Mouse (Mus musculus) liver, embryonic 12.5 days (tissue): ENCODE measurements around the gene Il17rd. TPM values are rescaled to one million over a fixed set of nuclear protein-coding genes. Genes with fewer than 3 reads are reported as not detected.

Experiments used
- ATAC-seq: fragments of 200-750 bp; cut with Nextera tagmentation; 2 replicates; pipeline ENCODE4 v1.8.0; 2017; ENCODE audit warnings: moderate number of reproducible peaks, mild to moderate bottlenecking, moderate library complexity
- H3K27ac ChIP-seq: fragments of 300-500 bp; sonication (generic); 2 replicates; pipeline ENCODE4 v1.5.1; 2016; ENCODE audit warnings: mild to moderate bottlenecking
- H3K27me3 ChIP-seq: fragments of 300-500 bp; sonication (generic); replicated peaks from 2 replicates; pipeline ENCODE4 v1.6.1; 2016; ENCODE audit warnings: mild to moderate bottlenecking, moderate library complexity
- H3K36me3 ChIP-seq: fragments of 300-500 bp; sonication (generic); 2 replicates; pipeline ENCODE4 v1.6.1; 2016; ENCODE audit warnings: mild to moderate bottlenecking, moderate library complexity
- H3K4me1 ChIP-seq: fragments of 300-500 bp; sonication (generic); 2 replicates; pipeline ENCODE4 v1.6.1; 2016
- H3K4me2 ChIP-seq: fragments of 300-500 bp; sonication (generic); 2 replicates; pipeline ENCODE4 v1.6.1; 2016; ENCODE audit warnings: mild to moderate bottlenecking, moderate library complexity
- H3K4me3 ChIP-seq: fragments of 300-500 bp; sonication (generic); 2 replicates; pipeline ENCODE4 v1.5.1; 2016; ENCODE audit warnings: mild to moderate bottlenecking, moderate library complexity
- H3K9ac ChIP-seq: fragments of 300-500 bp; sonication (generic); 2 replicates; pipeline ENCODE4 v1.6.1; 2016; ENCODE audit warnings: mild to moderate bottlenecking, moderate library complexity
- H3K9me3 ChIP-seq: fragments of 300-500 bp; sonication (generic); replicated peaks from 2 replicates; pipeline ENCODE4 v1.6.1; 2016; ENCODE audit warnings: mild to moderate bottlenecking, moderate library complexity
- WGBS: fragments of 180-500 bp; shearing (Covaris S2); methylation state at CpG from one replicate; pipeline ENCODE4 v1.1.7; 2016; ENCODE audit not compliant: insufficient replicate concordance; 5-methylcytosine and 5-hydroxymethylcytosine counted together
- polyA plus RNA-seq: library from polyadenylated mRNA; unstranded; fragments of >200 nt; fragmentation: Nextera tagmentation; extraction: Ambion mirVana; gene quantifications from 2 replicates; pipeline ENCODE4 v1.2.1, GENCODE M21; 2016

The Il17rd gene
- polyA plus RNA-seq, 1 experiment from 2014 or later, result 0.27 TPM

DNA sequence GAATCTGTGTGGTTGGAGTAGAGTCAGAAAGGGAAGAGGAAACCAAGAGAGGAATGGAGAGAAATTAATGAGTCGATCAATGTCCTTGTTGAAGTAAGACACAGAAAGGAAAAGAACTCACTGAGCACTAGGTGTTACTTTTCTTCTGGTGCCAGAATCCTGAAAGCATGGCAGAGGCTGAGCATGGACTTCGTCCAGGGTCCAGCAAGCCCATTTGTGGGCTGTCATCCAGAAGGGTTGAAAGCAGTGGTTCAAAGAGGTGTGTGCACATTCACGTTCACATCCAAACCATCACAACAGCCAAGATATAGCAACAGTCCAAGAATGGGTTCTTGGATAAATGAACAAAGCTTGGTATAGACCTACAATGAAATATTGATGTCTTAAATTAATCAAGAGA, 91.3 kb downstream of the Il17rd start:
- no peak for ATAC-seq
- Histone ChIP-seq H3K4me3 (no peak overlapping the region), H3K9ac (no peak overlapping the region), H3K27ac (no peak overlapping the region), H3K27me3 (0 out of 2 replicates have a peak, but pooled peaks cover 2% of the 10 kb centered on the region), H3K4me1 (no peaks in the 10 kb centered on the region), H3K4me2 (no peak overlapping the region), H3K36me3 (no peaks in the 10 kb centered on the region), H3K9me3 (no peaks in the 10 kb centered on the region)
- 70% methylated on average over 3 of the region's 3 CpGs for WGBS

DNA sequence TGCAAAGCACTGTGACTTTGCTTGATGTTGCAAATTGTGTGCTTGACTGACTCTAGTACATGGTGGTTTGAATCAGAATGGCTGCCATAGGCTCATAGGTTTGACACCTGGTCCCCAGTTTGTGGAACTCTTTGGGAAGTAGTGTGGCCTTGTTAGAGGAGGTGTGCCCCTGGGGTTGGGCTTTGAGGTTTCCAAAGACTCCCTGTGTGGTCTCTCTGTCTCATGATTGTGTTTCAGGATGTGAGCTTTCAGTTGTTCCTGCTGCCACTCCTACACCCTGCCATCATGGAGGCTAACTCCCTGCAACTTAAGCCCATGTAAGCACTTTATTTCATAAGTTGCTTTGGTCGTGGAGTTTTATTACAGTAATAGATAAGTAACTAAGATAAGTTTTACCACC, 91.9 kb downstream of the Il17rd start:
- Histone ChIP-seq H3K4me2 (no peak overlapping the region), H3K4me1 (no peaks in the 10 kb centered on the region), H3K4me3 (no peak overlapping the region), H3K27me3 (0 out of 2 replicates have a peak, but pooled peaks cover 2% of the 10 kb centered on the region), H3K36me3 (no peaks in the 10 kb centered on the region), H3K9me3 (no peaks in the 10 kb centered on the region), H3K27ac (no peak overlapping the region), H3K9ac (no peak overlapping the region)
- WGBS, result 56% methylated on average over 1 of the region's 1 CpGs
- ATAC-seq, result no peak

DNA sequence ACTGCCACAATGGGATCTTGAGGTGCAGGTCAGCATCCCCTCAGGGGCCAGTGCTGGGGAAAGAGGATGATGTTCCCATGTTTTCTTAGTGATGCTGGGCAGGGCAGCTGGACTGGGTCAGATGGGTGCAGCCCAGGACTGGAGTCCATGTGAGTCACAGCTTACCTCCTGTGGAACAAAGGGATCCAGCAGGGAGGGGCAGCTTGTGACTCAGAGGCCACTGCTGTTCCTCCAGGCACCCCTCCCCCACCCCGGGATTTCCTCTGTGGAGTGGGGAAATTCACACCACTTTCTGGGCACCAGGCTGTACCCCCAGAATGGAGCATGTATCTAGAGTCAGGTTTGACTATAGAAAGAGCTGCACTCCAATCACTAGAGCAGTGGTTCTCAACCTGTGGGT, 92.8 kb downstream of the Il17rd start:
- no peaks in the 10 kb centered on the region for H3K36me3 ChIP-seq
- no peak overlapping the region for H3K4me2 ChIP-seq
- H3K4me1 ChIP-seq, result no peaks in the 10 kb centered on the region
- 0 out of 2 replicates have a peak, but pooled peaks cover 2% of the 10 kb centered on the region for H3K27me3 ChIP-seq
- H3K4me3 ChIP-seq, result no peak overlapping the region
- no peak overlapping the region for H3K9ac ChIP-seq
- ATAC-seq, result no peak
- WGBS, result 33% methylated on average over 1 of the region's 1 CpGs
- H3K27ac ChIP-seq, result no peak overlapping the region
- H3K9me3 ChIP-seq, result no peaks in the 10 kb centered on the region

DNA sequence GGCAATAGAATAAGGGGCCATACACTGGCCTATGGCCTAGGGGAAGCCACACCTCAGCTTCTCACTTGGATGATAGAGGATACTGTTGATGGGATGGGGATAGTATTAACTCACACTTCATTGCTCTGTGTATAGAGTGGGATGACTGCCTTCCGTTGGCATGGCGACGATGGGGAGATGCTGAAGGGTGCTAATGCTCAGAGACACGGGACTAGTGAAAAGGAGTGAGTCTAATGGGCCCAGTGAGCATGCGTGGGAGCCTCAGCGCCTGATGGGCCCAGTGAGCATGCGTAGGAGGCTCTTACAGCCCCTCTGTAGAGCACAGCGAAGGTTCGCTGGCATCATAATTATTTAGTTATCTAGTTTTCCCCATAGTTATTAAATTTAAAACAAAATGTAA, 100.2 kb downstream of the Il17rd start:
- Histone ChIP-seq H3K27ac (no peak overlapping the region), H3K4me3 (no peak overlapping the region), H3K9ac (no peak overlapping the region), H3K4me2 (no peak overlapping the region), H3K36me3 (no peaks in the 10 kb centered on the region), H3K27me3 (peaks cover 2% of the 10 kb centered on the region; the same call in 1 of the 2 replicates), H3K9me3 (no peaks in the 10 kb centered on the region), H3K4me1 (no peaks in the 10 kb centered on the region)
- no peak for ATAC-seq
- 78% methylated on average over 9 of the region's 9 CpGs for WGBS

DNA sequence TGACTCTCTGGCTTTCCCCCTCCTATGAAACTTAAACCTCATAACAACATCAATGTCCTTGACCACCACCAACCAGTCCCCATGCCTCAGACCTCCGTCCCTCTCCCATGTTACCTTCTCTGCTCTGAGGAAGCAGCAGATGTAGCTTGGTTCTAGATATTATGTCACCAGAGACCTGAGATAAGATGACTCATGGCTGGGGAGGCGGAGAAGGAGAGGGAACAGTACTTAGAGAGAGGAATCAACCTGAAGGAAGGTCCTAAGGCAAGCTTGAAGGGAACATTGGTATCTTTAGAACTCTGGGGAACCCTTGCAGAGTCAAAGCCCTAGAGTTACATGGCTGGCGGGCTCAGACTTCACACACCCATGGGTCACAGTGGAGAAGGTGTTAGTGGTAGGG, 101.2 kb downstream of the Il17rd start:
- 53% methylated on average over 3 of the region's 3 CpGs for WGBS
- H3K9ac ChIP-seq, result no peak overlapping the region
- no peaks in the 10 kb centered on the region for H3K36me3 ChIP-seq
- H3K4me2 ChIP-seq, result no peak overlapping the region
- H3K9me3 ChIP-seq, result no peaks in the 10 kb centered on the region
- H3K4me3 ChIP-seq, result no peak overlapping the region
- H3K27me3 ChIP-seq, result no peaks in the 10 kb centered on the region; the same call in 1 of the 2 replicates
- no peaks in the 10 kb centered on the region for H3K4me1 ChIP-seq
- no peak for ATAC-seq
- H3K27ac ChIP-seq, result no peak overlapping the region

DNA sequence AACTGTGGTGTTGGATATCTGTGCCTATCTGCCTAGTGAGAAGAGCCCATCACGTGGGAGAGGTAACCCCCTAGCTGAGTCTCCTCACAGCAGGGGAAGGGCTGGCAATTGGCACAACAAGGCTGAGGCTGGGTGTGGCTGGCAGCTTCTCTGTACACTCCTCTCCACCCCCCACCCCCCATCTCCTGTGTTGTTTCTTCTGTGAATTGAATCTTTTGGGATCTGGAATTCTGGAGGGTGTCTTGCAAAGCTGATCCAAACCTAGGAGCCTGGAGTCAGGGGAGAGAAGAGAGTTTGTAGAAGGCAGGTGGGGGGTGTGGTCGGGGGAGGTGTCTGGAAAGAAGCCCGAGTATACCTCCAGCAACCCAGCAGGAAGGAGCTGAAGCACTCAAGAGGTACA, 102.7 kb downstream of the Il17rd start:
- H3K4me2 ChIP-seq, result no peak overlapping the region
- H3K36me3 ChIP-seq, result no peaks in the 10 kb centered on the region
- no peaks in the 10 kb centered on the region for H3K4me1 ChIP-seq
- ATAC-seq, result no peak
- H3K27ac ChIP-seq, result no peak overlapping the region
- no peak overlapping the region for H3K9ac ChIP-seq
- H3K9me3 ChIP-seq, result no peaks in the 10 kb centered on the region
- WGBS, result 11% methylated on average over 3 of the region's 3 CpGs
- no peak overlapping the region for H3K4me3 ChIP-seq
- no peaks in the 10 kb centered on the region; the same call in 1 of the 2 replicates for H3K27me3 ChIP-seq

DNA sequence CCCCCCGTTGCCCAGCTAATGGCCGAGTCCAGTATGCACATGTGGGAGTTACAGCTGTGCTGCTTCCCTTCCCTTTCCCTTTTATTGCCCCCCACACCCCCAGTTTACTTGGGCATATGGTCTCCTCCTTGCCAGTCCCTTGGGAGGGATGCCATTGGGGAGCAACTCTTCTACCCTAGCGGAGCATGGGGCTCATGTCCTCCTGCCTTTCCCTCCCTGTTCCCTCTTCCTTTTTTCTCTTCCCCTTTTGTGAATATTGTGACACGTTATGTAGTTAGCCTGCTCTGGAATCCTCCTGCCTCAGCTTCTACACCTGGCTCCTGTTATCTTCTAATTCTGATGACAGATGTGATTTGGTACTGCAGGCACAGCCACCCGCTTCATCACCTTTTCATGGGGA, 103.9 kb downstream of the Il17rd start:
- H3K36me3 ChIP-seq, result no peaks in the 10 kb centered on the region
- no peaks in the 10 kb centered on the region for H3K4me1 ChIP-seq
- H3K27ac ChIP-seq, result no peak overlapping the region
- ATAC-seq, result no peak
- no peak overlapping the region for H3K9ac ChIP-seq
- no peaks in the 10 kb centered on the region for H3K9me3 ChIP-seq
- no peak overlapping the region for H3K4me2 ChIP-seq
- no peaks in the 10 kb centered on the region; the same call in 1 of the 2 replicates for H3K27me3 ChIP-seq
- 59% methylated on average over 5 of the region's 5 CpGs for WGBS
- H3K4me3 ChIP-seq, result no peak overlapping the region

DNA sequence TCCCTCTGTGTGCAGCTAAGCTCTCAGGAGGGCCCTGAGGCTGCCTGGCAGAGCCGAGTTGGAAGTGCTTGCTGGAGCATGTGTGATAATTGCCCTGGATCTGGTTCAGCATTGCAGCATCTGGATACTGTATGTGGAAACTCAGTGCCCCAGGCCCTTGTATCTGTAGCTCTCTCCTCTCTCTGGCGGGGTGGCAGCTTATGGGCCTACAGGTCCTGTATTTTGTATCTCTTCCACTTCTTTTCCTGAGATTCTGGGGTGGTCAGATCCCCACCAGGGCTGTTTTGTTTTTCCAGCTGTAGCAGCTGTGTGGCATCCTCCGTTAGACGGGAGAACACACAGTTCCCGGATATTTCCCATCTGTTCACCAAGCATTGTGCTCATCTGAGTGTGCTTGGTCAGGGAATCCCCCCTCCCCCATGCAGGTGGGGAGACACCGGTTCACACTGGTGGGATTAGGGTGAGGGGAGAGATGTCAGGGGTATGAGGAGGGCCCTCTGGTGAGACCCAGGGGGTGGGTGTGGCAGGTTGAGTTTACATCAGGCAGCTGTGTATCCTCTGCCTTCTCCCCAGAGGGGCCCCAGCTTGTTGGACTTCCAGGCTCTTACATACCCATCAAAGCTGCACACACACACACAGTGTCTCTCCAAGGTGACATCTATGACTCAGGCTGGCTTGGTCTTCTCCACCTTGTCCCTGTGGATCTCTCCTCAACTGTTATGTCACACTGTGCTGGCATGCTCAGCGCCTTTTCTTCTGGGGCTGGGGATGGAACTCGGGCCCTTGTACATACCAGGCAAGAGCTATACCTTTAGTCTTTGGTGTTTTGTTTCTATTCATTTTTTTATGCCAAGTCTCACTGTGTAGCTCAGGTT, 106.7 kb downstream of the Il17rd start:
- no peak overlapping the region for H3K27ac ChIP-seq
- no peaks in the 10 kb centered on the region for H3K4me1 ChIP-seq
- H3K9me3 ChIP-seq, result no peaks in the 10 kb centered on the region
- no peak overlapping the region for H3K4me3 ChIP-seq
- H3K4me2 ChIP-seq, result no peak overlapping the region
- H3K27me3 ChIP-seq, result no peaks in the 10 kb centered on the region
- no peak for ATAC-seq
- H3K36me3 ChIP-seq, result no peaks in the 10 kb centered on the region
- whole genome bisulfite sequencing, result 57% methylated on average over 8 of the region's 8 CpGs
- no peak overlapping the region for H3K9ac ChIP-seq

DNA sequence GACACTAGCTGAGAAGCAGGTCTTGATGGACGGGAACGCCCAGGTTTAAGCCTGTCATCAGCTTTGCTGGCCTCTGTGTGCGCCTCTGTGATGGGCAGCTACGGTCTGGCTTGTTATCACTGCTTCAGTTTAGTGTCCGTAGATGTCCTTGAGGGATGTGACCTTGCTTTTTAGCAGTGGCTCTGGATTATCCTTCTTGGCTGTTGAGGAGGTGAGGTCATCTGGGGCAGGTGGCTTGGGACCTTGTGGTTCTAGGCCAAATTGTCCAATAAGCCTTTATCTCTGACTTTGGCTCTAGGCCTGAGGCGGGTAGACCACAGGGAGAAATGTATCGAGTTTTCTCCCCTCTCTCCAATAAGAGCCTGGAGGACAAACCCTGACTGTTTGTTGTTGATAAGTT, 109.0 kb downstream of the Il17rd start:
- 63% methylated on average over 7 of the region's 7 CpGs for WGBS
- Histone ChIP-seq H3K9me3 (no peaks in the 10 kb centered on the region), H3K4me3 (no peak overlapping the region), H3K4me1 (no peaks in the 10 kb centered on the region), H3K9ac (no peak overlapping the region), H3K27ac (no peak overlapping the region), H3K4me2 (no peak overlapping the region), H3K27me3 (no peaks in the 10 kb centered on the region), H3K36me3 (no peaks in the 10 kb centered on the region)
- no peak for ATAC-seq

DNA sequence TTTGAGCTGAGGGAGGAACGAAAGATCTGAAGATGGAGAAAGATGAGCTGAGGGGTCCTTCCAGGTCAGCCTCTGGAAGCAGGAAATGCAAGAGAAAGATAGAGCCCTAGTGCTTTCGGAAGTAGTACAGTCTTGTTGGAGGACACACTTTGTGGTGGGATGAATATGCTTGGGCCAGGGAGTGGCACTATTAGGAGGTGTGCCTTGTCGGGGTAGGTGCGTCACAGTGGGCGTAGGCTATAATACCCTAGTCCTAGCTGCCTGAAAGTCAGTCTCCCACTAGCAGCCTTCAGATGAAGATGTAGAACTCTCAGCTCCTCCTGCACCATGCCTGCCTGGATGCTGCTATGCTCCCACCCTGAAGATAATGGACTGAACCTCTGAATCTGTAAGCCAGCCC, 110.7 kb downstream of the Il17rd start:
- ATAC-seq, result no peak
- Histone ChIP-seq H3K9me3 (no peaks in the 10 kb centered on the region), H3K9ac (no peak overlapping the region), H3K36me3 (no peaks in the 10 kb centered on the region), H3K4me3 (no peak overlapping the region), H3K27me3 (no peaks in the 10 kb centered on the region; the same call in 1 of the 2 replicates), H3K4me2 (no peak overlapping the region), H3K27ac (no peak overlapping the region), H3K4me1 (no peaks in the 10 kb centered on the region)
- WGBS, result 72% methylated on average over 5 of the region's 5 CpGs

DNA sequence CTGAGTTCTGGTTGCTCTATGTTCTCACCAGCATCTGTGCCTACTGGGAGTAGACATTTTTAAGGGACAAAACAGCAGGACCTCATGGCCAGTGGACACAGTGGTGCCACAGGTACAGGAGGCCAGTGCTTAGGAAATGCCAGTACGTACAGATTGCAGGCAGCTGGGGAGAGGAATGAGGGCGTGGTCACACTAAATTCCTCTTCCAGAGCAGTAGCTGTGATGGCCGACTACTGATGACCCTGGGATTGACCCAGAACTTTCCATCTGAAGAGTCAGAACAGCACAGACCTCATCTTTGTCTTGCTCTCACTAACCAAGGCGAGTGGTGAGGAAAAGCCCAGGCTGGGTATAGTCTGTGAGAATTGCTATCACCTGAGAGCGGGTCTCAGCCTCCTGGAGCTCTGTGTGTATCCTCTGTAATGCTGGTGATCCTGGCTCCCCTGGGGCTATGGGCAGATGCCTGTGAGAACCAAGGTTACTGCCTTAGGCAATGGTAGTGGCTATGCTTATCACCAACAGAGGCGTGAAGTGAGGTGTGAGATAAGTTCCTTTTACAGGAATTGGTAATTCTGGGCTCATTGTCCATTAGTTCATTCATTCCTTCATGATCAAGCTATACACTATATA, 111.4 kb downstream of the Il17rd start:
- no peaks in the 10 kb centered on the region for H3K36me3 ChIP-seq
- no peak overlapping the region for H3K4me2 ChIP-seq
- no peaks in the 10 kb centered on the region; the same call in 1 of the 2 replicates for H3K27me3 ChIP-seq
- H3K4me3 ChIP-seq, result no peak overlapping the region
- H3K9me3 ChIP-seq, result no peaks in the 10 kb centered on the region
- H3K9ac ChIP-seq, result no peak overlapping the region
- no peak for ATAC-seq
- H3K27ac ChIP-seq, result no peak overlapping the region
- 34% methylated on average over 6 of the region's 6 CpGs for WGBS
- H3K4me1 ChIP-seq, result no peaks in the 10 kb centered on the region

DNA sequence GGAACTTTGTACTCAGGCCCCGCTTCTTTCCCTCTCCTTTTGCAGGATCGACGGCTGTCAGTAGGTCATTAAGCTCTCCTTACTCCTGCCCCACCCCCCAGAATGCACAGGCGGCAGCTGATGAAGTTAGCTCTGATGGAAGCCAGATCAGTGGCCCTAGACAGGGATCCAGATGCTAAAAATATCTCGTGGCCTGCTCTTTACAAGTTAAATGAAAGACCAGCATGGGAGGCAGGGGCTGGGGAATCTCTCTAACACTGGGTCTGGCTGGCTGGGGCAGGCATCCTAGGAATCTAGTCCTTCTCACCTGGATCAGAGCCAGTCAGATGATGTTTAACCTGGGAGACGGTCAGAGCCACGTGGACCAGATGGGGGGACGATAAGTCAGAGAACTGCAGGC, 112.7 kb downstream of the Il17rd start:
- H3K9ac ChIP-seq, result no peak overlapping the region
- H3K4me2 ChIP-seq, result no peak overlapping the region
- H3K27me3 ChIP-seq, result no peaks in the 10 kb centered on the region; the same call in 1 of the 2 replicates
- no peaks in the 10 kb centered on the region for H3K9me3 ChIP-seq
- H3K36me3 ChIP-seq, result no peaks in the 10 kb centered on the region
- H3K27ac ChIP-seq, result no peak overlapping the region
- WGBS, result 37% methylated on average over 8 of the region's 8 CpGs
- ATAC-seq, result no peak
- no peaks in the 10 kb centered on the region for H3K4me1 ChIP-seq
- H3K4me3 ChIP-seq, result no peak overlapping the region
